Mouse (Mus musculus) left cerebral cortex, adult 6 months (tissue): ENCODE results near the gene Cpsf4l. TPM values are rescaled to one million over a fixed set of nuclear protein-coding genes. Genes with fewer than 3 reads are reported as not detected.

Experiments
- long read RNA-seq, 2 experiments: library from polyadenylated mRNA; unstranded; transcript quantifications; one replicate each; pipeline ENCODE4 v2.0.0; 2019 to 2020
- polyA plus RNA-seq: library from polyadenylated mRNA; unstranded; fragments of <200 nt; fragmentation: Nextera tagmentation; gene quantifications from 2 replicates; pipeline ENCODE4 v1.2.3, GENCODE M21; 2021

The Cpsf4l gene
- polyA plus RNA-seq: 0.29 TPM in 1 of 2 replicates, not detected in the other
- long read RNA-seq, experiment 1: 0 reads
- long read RNA-seq, experiment 2, partial matches to known transcripts: 0 of 1 reads
- long read RNA-seq, experiment 2, other reads (novel, unspliced or antisense): 1 of 1 reads

DNA sequence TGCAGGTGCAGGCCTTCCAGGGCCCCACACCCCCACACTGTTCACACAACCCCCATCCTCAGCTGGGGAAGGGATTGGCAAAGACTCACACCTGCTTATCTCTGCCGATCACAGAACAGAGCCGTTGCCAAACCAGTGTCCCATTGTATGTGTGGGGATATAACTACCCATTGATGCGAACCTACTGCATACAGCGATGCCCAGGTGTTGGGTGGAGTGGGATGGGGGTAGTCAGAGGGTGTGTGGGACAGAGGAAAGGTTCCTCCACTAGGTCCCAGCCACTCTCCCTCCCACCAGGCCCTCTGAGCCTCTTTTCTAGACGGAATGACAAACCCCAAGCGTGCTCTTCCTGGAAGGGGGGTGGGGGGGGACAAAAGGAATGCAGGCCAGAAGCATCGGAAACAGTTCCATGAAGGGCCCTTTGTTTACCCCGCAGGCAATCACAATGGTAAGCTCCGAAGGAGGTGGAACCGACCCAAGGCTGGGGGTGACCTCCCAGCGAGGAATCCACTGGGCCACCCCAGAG lies at the start of gene Cpsf4l:
TSS of gene Cpsf4l (minus strand) at position 287 of the 526 bp plus-strand sequence.

DNA sequence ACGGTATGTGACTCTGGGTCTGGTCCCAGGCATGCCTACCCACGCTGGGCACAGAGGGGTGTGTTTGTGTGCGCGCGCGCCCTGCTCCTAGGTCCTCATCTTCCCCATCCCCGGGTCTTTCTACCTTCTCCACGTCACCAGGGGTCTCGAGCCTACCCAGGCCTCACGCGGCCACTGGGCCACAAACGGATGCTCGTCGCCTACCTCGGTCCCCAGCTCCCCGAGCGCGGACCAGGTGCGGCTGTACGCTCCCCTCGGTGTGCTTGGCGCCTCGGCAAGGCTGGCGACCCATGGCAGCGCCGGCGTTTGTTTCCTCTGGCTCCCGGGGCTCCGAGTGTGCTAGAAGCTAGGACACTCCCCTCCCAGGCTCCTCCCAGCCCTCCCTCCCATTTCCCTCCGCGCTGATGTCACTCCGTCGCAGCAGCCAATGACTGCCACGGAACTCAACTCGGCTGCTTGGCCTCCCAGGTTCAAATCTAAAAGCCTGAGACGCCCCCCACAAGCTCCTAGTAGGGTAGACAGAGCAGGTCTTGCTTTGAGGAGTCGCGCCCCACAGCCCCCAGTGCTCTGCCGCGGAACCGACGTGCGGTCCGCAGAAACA lies 41.8 kb upstream of the Cpsf4l start, which contains the start of gene Cdc42ep4:
TSS of gene Cdc42ep4 (minus strand) at position 398 of the 601 bp plus-strand sequence.

DNA sequence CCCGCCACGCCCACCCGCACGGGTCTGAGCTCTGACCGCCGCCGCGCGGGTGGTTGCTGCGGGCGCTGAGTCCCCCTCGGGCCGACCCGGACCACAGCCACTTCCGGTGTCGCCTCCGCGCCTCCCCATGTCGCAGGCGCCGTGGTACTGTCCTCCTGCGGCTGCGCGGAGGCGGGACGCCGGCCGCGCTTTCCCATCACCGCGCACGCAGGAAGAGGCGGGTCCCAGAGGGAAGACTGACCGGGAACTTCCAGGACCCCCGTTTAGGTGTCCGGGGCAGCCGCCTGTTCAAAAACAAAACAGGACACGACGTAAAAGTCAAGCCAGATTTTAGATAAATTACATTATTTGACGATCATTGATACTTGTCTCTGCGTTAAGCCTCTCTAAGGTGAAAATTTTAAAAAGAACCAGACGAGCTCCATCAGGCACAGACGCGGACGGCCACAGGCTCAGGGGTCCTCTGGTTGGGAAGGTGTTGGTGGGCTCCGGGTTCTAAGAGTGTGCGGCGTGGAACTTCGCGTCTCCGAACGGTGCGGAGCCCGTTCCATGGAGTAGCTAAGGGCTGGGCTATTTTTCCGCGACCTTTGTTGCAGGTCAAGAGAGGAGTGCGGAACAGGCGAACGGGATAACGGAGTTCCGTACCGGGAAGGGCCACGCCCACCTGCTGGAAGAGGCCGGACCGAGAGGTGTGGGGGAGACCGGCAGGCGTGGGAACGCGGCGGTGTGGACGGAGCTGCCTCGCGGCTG lies 25.7 kb downstream of the Cpsf4l start, which contains the start of the genes Fam104a and D11Wsu47e:
TSS of gene Fam104a (minus strand) at position 199 of the 750 bp plus-strand sequence.
TSS of gene D11Wsu47e (plus strand) at position 456 of the 750 bp plus-strand sequence.

DNA sequence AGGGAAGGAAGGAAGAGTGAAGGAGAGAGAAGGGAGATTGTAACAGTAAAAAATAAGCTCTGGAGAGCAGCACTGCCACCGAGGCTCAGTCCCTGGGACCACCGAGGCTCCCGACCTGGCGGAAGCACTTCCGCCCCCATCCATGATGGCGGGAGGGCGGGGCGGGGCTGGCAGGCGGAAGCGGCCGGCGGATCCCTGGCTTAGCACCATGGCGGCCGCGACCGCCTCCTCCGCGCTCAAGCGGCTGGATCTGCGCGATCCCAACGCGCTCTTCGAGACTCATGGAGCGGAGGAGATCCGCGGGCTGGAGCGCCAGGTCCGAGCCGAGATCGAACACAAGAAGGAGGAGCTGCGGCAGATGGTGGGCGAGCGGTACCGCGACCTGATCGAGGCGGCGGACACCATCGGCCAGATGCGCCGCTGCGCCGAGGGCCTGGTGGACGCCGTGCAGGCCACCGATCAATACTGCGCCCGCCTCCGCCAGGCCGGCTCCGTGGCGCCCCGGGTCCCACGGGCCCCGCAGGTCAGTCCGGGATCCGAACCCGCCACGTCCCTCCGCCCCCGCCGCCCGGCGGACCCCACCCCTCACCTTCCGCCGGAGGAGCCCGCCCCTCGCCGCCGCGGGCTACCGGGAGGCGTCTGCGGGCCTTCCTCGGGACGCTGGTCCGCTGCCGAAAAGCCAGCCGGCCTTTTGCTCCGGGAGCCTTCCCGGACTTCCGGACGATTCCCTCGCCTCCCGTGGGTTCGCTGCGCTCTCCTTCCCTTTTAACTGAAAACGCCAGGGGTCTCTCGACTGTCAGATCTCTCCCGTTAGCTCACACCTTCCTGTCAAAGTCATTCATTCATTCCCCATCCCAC lies 60.2 kb downstream of the Cpsf4l start, which contains the start of gene Slc39a11:
TSS of gene Slc39a11 (minus strand) at position 727 of the 858 bp plus-strand sequence.

GRCm38 (mm10) chr11:113648690-113649352 lies 61.0 kb downstream of the Cpsf4l start, which contains the start of gene Cog1:
Gene Cog1 (plus strand): TSS chr11:113649169.

Other genes with a start within 250 kb of the Cpsf4l start
- gene Sstr2, start 90.7 kb downstream of the Cpsf4l start, polyA plus RNA-seq: 21.9 and 27.2 TPM in 2 replicates
- 31.8 and 33.6 TPM in 2 replicates for gene Cog1, start 60.8 kb downstream of the Cpsf4l start, polyA plus RNA-seq
- gene Slc39a11, start 59.9 kb downstream of the Cpsf4l start, polyA plus RNA-seq: 9.3 and 10.1 TPM in 2 replicates
- 43.2 and 43.6 TPM in 2 replicates for gene Fam104a, start 25.9 kb downstream of the Cpsf4l start, polyA plus RNA-seq
- 8.4 and 10.3 TPM in 2 replicates for gene D11Wsu47e, start 25.6 kb downstream of the Cpsf4l start, polyA plus RNA-seq
- 13.6 and 13.8 TPM in 2 replicates for gene Cdc42ep4, start 41.9 kb upstream of the Cpsf4l start, polyA plus RNA-seq